Mouse (Mus musculus) heart, embryonic 13.5 days (tissue): Measurements from ENCODE around the gene Fam19a3. TPM values are rescaled to one million over a fixed set of nuclear protein-coding genes. Genes with fewer than 3 reads are reported as not detected.
A peak's percentile ranks its signal among the peaks of the same experiment; 100 is the strongest.

ENCODE experiments used
- ATAC-seq: fragments of 200-750 bp; cut with Nextera tagmentation; 2 replicates; pipeline ENCODE4 v1.8.0; 2017; ENCODE audit warnings: moderate TSS enrichment; ENCODE audit not compliant: insufficient number of reproducible peaks, low FRiP score, low TSS enrichment; ENCODE audit errors: extremely low read depth
- H3K27ac ChIP-seq: fragments of 300-500 bp; sonication (generic); replicated peaks from 2 replicates; pipeline ENCODE4 v1.5.1; 2015; ENCODE audit warnings: moderate library complexity, mild to moderate bottlenecking, inconsistent platforms
- H3K27me3 ChIP-seq: fragments of 300-500 bp; sonication (generic); replicated peaks from 2 replicates; pipeline ENCODE4 v1.6.1; 2015; ENCODE audit warnings: mild to moderate bottlenecking, inconsistent platforms
- H3K36me3 ChIP-seq: fragments of 300-500 bp; sonication (generic); 2 replicates; pipeline ENCODE4 v1.6.1; 2015; ENCODE audit warnings: mild to moderate bottlenecking, inconsistent platforms
- H3K4me1 ChIP-seq: fragments of 300-500 bp; sonication (generic); 2 replicates; pipeline ENCODE4 v1.6.1; 2015; ENCODE audit warnings: inconsistent platforms
- H3K4me2 ChIP-seq: fragments of 300-500 bp; sonication (generic); 2 replicates; pipeline ENCODE4 v1.6.1; 2015; ENCODE audit warnings: inconsistent platforms, mild to moderate bottlenecking, moderate library complexity
- H3K4me3 ChIP-seq: fragments of 300-500 bp; sonication (generic); 2 replicates; pipeline ENCODE4 v1.5.1; 2015; ENCODE audit warnings: moderate library complexity, mild to moderate bottlenecking, inconsistent platforms
- H3K9ac ChIP-seq: fragments of 300-500 bp; sonication (generic); 2 replicates; pipeline ENCODE4 v1.6.1; 2015; ENCODE audit warnings: inconsistent platforms, mild to moderate bottlenecking, moderate library complexity
- H3K9me3 ChIP-seq: fragments of 300-500 bp; sonication (generic); 2 replicates; pipeline ENCODE4 v1.6.1; 2016; ENCODE audit warnings: inconsistent platforms
- WGBS: fragments of 180-500 bp; shearing (Covaris S2); methylation state at CpG from one replicate; pipeline ENCODE4 v1.1.7; 2015; ENCODE audit warnings: mixed read lengths; 5-methylcytosine and 5-hydroxymethylcytosine counted together
- polyA plus RNA-seq: library from polyadenylated mRNA; unstranded; fragments of >200 nt; fragmentation: Nextera tagmentation; extraction: Ambion mirVana; gene quantifications from 2 replicates; pipeline ENCODE4 v1.2.1, GENCODE M21; 2015

Gene Fam19a3
- polyA plus RNA-seq, 1 experiment from 2014 or later, result 0.96 TPM

- ATAC-seq, result no peak
- Histone ChIP-seq H3K4me3 (peak overlapping the region; percentile 87; the same call in 1 of the 2 replicates), H3K27ac (peak overlapping the region; percentile 95; the same call in 1 of the 2 replicates)
These were observed 10.0 kb upstream of the Fam19a3 start for GRCm38 (mm10) chr3:104791671-104792070.

GRCm38 (mm10) chr3:104791017-104791416, 9.4 kb upstream of the Fam19a3 start:
- H3K36me3 ChIP-seq, result peaks cover 47% of the 10 kb centered on the region
- H3K27ac ChIP-seq, result peak overlapping the region; percentile 95
- H3K9ac ChIP-seq, result peak overlapping the region; percentile 96
- no peak for ATAC-seq
- peak overlapping the region; percentile 87 for H3K4me3 ChIP-seq
- H3K9me3 ChIP-seq, result no peaks in the 10 kb centered on the region
- H3K4me1 ChIP-seq, result peaks cover 76% of the 10 kb centered on the region
- peak overlapping the region; percentile 96 for H3K4me2 ChIP-seq
- 21% methylated on average over 4 of the region's 4 CpGs for WGBS
- no peaks in the 10 kb centered on the region for H3K27me3 ChIP-seq

More at GRCm38 (mm10) chr3:104791671-104792070, 10.0 kb upstream of the Fam19a3 start:
- Histone ChIP-seq H3K36me3 (peaks cover 52% of the 10 kb centered on the region), H3K9me3 (no peaks in the 10 kb centered on the region), H3K4me2 (peak overlapping the region; percentile 96), H3K9ac (peak overlapping the region; percentile 96), H3K27me3 (no peaks in the 10 kb centered on the region), H3K4me1 (peaks cover 83% of the 10 kb centered on the region)
- WGBS, result 84% methylated on average over 8 of the region's 8 CpGs

DNA sequence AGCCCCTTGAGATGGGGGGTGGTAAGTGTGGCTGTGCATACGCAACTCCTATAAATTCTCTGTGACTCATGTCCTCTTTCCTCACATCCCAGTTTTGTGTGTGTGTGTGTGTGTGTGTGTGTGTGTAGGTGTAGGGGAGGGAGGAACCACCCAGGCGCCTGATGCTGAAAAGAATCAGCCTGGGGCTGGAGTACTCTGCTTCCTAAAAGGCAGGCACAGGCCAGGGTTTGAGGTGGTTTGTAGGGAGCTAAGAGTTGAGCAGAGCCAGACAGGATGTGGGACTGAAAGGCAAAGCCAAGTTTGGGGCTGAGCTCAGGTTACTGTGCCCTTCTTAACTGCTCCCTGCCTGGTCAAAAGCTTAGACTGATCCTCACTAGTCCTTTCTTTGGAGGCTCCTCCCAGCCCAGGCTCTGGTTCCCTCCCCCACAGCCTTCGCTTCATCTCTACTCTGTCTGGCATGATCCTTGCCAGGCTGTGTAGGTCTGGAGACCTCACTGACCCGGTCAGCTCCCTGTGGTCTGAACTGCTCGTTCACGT, 8.8 kb upstream of the Fam19a3 start:
- peaks cover 47% of the 10 kb centered on the region for H3K36me3 ChIP-seq
- no peak for ATAC-seq
- H3K9me3 ChIP-seq, result no peaks in the 10 kb centered on the region
- peak overlapping the region; percentile 96 for H3K9ac ChIP-seq
- H3K4me3 ChIP-seq, result peak overlapping the region; percentile 87
- peak overlapping the region; percentile 95 for H3K27ac ChIP-seq
- H3K4me2 ChIP-seq, result peak overlapping the region; percentile 96
- 8% methylated on average over 6 of the region's 6 CpGs for WGBS
- H3K4me1 ChIP-seq, result peaks cover 71% of the 10 kb centered on the region
- H3K27me3 ChIP-seq, result no peaks in the 10 kb centered on the region

DNA sequence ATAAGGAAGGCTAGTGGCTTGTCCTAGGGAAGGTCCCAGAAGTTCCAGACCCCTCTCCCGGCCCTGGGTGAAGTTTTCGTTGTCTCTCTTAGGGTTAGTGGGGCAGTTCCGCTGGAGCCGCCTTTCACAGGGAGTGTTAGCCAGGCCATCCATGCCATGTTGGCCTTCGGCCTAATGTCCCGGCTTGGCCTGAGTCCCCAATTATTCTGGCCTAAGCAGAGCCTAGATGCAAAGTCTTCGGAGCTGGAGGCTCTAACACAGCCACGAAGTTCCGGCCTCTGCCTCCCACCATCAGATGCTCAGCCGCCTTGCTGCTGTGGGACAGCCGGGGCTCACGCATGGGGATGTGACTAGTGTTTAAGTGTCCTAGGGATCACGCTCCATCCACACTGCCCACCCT, 8.2 kb upstream of the Fam19a3 start:
- Histone ChIP-seq H3K4me3 (peak overlapping the region; percentile 87), H3K4me2 (peak overlapping the region; percentile 96), H3K36me3 (peaks cover 44% of the 10 kb centered on the region), H3K27ac (peak overlapping the region; percentile 95), H3K27me3 (no peaks in the 10 kb centered on the region), H3K9me3 (no peaks in the 10 kb centered on the region), H3K4me1 (peaks cover 64% of the 10 kb centered on the region), H3K9ac (peak overlapping the region; percentile 96)
- ATAC-seq, result no peak
- 15% methylated on average over 13 of the region's 13 CpGs for WGBS

DNA sequence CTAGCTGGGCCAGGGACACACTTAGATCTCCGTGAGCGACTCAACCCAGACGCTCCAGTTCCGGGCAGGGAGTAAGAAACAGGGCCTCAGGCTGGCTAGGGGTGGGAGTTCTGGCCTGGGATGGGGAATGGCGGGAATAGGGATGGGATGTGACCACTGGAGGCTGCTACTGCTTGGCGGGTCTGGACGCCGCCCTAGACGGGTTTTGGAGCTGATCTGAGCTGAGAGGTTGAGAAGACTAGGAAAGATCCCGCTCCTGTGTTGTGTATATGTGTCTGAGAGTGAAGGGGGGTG, 7.6 kb upstream of the Fam19a3 start:
- Histone ChIP-seq H3K36me3 (peaks cover 42% of the 10 kb centered on the region), H3K4me2 (peak overlapping the region; percentile 96), H3K4me1 (peaks cover 63% of the 10 kb centered on the region), H3K9ac (peak overlapping the region; percentile 96), H3K27ac (peak overlapping the region; percentile 95), H3K27me3 (no peaks in the 10 kb centered on the region), H3K4me3 (peak overlapping the region; percentile 87), H3K9me3 (no peaks in the 10 kb centered on the region)
- ATAC-seq, result no peak
- 0% methylated on average over 10 of the region's 10 CpGs for WGBS

- H3K27me3 ChIP-seq, result peaks cover 5% of the 10 kb centered on the region
- peak overlapping the region; percentile 87 for H3K4me3 ChIP-seq
- peaks cover 63% of the 10 kb centered on the region for H3K4me1 ChIP-seq
- 1% methylated on average over 51 of the region's 52 CpGs for WGBS
- H3K9ac ChIP-seq, result peak overlapping the region; percentile 96
- peak overlapping the region; percentile 96 for H3K4me2 ChIP-seq
- ATAC-seq, result peak; percentile 80
- no peaks in the 10 kb centered on the region for H3K9me3 ChIP-seq
- H3K27ac ChIP-seq, result peak overlapping the region; percentile 95
- H3K36me3 ChIP-seq, result peaks cover 36% of the 10 kb centered on the region
These were observed 7.1 kb upstream of the Fam19a3 start for GRCm38 (mm10) chr3:104788561-104789311.

DNA sequence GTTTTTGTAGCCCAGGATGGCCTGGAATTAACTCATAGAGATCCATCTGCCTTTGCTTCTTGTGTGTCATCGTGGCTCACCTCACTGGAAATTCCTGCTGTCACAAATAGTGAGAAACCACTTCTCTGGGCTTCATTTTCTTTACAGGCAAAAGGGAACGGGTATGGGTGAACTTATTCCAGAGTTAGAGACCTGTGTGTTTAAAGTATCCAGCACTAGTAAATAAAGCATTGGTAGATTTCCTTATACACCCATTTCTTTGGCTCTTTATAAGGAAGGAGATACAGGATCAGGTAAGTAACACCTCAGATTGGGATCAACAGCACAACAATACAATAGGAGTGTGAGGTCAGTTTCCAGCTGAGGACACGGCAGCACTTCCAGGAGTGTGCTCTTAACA, 6.4 kb upstream of the Fam19a3 start, which contains the start of gene Rhoc:
TSS of gene Rhoc (plus strand) at position 301 of the 400 bp plus-strand sequence.
- ATAC-seq, result no peak
- WGBS, result 20% methylated on average over 3 of the region's 3 CpGs
- peaks cover 12% of the 10 kb centered on the region for H3K27me3 ChIP-seq
- H3K36me3 ChIP-seq, result peaks cover 30% of the 10 kb centered on the region
- no peaks in the 10 kb centered on the region for H3K9me3 ChIP-seq
- H3K4me1 ChIP-seq, result peaks cover 63% of the 10 kb centered on the region
- H3K4me2 ChIP-seq, result peak within 1 kb of the TSS; percentile 96
- H3K27ac ChIP-seq, result peak within 1 kb of the TSS; percentile 95
- H3K9ac ChIP-seq, result peak within 1 kb of the TSS; percentile 96
- peak within 1 kb of the TSS; percentile 87 for H3K4me3 ChIP-seq

- Histone ChIP-seq H3K9me3 (no peaks in the 10 kb centered on the region), H3K4me3 (no peak overlapping the region), H3K4me1 (peaks cover 63% of the 10 kb centered on the region), H3K9ac (no peak overlapping the region), H3K27me3 (peaks cover 27% of the 10 kb centered on the region), H3K4me2 (no peak overlapping the region), H3K27ac (no peak overlapping the region), H3K36me3 (peaks cover 11% of the 10 kb centered on the region)
- 87% methylated on average over 6 of the region's 6 CpGs for WGBS
- ATAC-seq, result no peak
These were observed 3.6 kb upstream of the Fam19a3 start for GRCm38 (mm10) chr3:104785284-104785683.

DNA sequence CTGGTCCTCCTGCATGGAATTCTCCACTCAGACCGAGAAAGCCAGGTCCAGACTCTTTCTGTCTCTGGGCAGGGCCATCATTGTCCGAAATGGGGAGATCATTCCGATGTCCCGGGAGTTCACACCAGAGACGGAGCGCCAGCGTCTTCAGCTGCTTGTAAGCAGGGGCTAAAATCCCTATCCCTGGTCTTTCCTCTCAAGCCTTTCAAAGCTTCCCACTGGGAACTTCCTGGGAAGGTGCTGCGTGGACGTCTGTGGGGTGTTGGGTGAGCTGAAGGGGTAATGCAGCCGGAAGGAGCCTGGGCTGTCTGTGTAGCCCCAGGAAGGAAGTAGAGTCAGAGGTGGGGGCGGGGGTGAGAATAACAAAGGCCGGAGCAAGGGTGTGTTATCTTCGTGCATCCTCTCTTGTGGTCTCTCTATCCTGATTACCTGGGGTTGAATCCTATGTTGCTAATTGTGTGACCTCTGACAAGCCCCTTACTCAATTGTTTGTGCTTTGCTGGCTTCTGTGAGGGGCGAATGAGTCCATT, 2.4 kb upstream of the Fam19a3 start:
- Histone ChIP-seq H3K9me3 (no peaks in the 10 kb centered on the region), H3K36me3 (peaks cover 11% of the 10 kb centered on the region), H3K27ac (no peak overlapping the region), H3K4me3 (no peak overlapping the region), H3K4me1 (peaks cover 58% of the 10 kb centered on the region), H3K4me2 (peak overlapping the region; percentile 8), H3K27me3 (peaks cover 36% of the 10 kb centered on the region), H3K9ac (no peak overlapping the region)
- 42% methylated on average over 14 of the region's 14 CpGs for WGBS
- no peak for ATAC-seq

DNA sequence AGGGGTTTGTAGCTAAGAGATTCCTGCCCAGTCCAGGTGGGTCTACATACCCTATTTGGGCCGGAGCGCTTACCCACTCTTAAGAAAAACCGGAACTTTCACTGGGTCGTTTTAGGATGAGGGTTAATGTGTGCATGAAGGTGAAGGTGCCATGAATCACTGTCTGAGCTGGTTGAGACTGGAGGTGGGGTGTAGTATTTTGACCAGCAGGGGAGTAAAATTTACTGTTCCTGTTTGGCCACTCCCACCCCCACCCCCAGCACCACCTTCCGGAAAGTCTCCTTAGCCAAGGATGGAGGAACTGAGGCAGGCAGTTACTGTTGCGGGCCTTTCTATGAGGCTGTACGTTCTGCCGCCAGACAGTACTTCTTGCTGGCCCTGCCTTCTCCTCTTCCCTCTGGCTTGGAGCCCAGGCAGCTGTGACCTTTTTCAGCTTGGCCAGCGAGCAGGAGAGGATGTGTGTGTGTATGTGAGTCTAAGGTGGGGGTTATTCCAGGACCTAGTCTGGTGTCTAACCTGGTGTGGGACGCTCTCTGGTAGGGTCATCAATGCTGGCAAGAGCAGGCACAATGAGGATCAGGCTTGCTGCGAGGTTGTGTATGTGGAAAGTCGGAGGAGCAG, 531 bp upstream of the Fam19a3 start:
- Histone ChIP-seq H3K27me3 (peaks cover 54% of the 10 kb centered on the region), H3K4me2 (peak overlapping the region; percentile 100), H3K27ac (peak overlapping the region; percentile 87), H3K4me3 (peak overlapping the region; percentile 79), H3K36me3 (peaks cover 11% of the 10 kb centered on the region), H3K9me3 (no peaks in the 10 kb centered on the region), H3K4me1 (peaks cover 50% of the 10 kb centered on the region), H3K9ac (peak overlapping the region; percentile 92)
- WGBS, result 13% methylated on average over 12 of the region's 12 CpGs
- no peak; the same call in 1 of the 2 replicates for ATAC-seq
